Mouse (Mus musculus): ENCODE measurements around the gene Ift81.
"Not testable (repeated sequence)": the region's sequence is repeated elsewhere in the genome, so short reads cannot be mapped to it uniquely, and the experiment has no call there.

Gene Ift81

DNA sequence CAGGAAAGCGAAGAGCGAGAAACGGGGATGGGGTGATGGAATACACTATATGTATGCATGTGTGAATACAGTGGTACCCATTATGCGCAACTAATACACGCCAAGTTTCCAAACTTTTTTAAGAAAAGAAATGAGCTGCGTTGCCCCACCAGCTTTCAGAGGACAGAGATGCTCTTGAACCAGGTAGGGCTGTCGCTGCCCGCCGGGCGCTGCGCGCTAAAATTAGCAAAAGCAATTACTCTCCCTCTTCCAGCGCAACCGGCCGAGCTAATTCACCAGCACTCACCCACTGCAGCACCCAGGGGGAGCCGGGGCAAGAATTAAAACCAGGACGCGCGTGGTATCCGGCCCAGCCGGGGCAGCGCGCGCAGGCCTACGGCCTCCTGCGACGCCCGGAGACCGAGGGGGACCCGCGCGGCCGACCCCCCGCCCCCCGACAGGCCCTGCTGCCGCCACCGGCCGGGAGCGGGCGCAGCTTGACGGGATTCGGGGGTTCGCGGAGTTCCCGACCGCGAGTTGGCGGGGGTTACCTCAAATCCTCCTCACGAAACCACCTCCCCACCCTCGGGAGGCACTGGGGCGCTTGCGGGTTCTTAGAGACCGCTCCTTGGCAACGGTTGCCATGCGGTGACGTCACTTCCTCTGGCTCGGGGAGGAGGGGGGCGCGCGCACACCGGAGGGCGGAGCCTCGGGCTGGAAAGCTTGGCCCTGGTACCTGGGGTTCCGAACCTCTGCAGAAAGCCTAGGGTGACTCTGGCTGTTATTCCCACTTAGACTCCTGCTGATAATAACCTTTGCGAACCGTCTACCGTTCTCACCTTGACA is at the start of gene Ift81:
Gene Ift81 (minus strand): TSS at position 611 of the 825 bp plus-strand sequence.
- peak; percentile 92 to 93 for DNase-seq (ENCODE audit: low spot score in 2 of 2)

- no peak for DNase-seq (ENCODE audit: low spot score in 2 of 2)
Observed at GRCm38 (mm10) chr5:122662501-122662900, 48.2 kb upstream of the Ift81 start.

DNA sequence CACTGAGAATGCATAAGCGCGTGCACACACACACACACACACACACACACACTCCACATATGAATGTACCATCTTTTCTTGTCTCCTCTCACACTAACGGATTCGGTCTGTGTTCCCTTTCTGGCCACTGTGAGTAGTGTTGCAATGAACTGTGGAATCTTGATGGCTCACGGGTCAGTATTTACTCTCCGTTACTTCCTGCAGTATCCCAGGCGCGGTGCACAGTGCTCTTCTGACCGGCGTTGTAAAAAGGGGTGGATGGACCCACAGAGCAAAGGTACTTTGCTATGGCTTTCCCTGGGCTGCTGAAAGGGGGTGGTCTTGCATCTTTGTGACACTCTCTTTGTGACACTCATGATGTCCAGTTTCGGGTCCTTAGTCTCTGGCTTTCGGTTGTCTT is 42.5 kb upstream of the Ift81 start:
- DNase-seq (ENCODE audit: low spot score in 2 of 2) = no peak

- DNase-seq (ENCODE audit: low spot score in 2 of 2) = no peak
Observed at GRCm38 (mm10) chr5:122654268-122654573, 39.9 kb upstream of the Ift81 start.

DNA sequence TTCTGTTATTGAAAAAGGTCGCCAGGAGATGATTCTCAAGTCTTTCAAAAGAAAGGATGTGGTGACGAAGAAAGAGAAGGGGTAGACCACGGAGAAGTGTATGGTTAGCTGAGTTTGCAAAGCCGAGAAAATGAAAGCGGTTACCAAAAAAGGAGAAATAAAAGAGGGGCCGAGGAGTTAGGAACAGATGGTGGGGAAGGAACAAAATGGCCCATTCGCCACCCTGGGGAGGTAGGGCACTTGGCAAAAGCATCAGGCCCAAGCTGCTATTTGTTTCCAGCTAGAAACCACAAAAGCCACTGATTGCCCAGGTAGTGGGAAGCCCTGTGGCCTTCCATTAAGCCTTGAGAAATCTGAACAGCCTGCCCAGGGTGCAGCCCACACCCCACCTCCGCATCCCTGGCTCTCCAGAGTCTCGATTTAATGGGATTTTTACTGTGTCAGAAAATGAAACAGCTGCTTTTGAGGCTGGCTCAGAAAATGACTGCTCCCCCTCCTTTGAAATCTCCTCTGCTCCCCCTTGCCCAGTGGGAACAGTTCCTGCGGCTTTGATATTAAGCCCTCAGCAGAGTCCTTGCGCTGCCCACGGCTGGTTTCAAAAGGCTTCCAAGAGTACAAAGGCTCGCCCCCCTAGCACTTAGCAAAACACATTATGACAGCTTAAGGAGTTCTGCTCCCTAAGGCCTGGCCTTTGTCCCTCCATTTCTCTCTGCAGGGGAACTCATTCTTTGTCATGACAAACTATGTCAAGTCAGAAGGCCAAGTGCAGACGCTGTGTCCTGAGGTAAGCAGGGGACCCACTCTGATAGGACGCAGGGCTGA is 39.3 kb upstream of the Ift81 start:
- no peak for DNase-seq (ENCODE audit: low spot score in 2 of 2)

DNA sequence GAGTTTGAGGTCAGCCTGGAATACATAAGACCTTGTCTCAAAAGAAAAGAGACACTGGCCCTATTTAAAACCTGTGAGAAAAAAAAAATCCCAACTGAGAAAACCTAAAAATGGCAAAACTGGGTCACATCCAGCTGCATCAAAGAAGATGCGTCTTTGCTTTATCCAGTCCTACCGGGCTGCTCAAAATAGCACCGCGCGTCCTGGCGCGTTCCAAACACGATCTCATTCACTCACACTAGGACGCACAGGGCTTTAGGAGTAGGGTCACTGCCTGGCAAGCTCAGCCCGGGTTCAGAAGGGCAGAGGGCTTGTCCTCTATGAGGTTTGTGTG is 38.8 kb upstream of the Ift81 start:
- no peak for DNase-seq (ENCODE audit: low spot score in 2 of 2)

DNA sequence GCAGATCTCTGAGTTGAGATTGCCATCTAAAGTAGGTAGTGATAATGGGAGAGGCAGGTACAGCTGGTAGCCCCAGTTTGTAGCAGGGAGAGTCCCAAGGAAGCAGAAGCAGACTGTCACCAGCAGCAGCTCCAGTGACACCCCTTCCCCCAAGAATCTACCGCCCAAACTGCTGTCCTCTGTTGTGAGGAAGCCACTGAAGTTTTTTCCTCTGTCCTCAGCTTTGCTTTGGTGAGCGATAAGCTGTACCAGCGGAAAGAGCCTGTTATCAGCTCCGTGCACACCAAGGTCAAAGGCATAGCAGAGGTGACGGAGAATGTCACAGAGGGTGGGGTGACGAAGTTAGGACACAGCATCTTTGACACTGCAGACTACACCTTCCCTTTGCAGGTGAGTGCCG is 38.2 kb upstream of the Ift81 start:
- DNase-seq (ENCODE audit: low spot score in 2 of 2) = no peak

DNA sequence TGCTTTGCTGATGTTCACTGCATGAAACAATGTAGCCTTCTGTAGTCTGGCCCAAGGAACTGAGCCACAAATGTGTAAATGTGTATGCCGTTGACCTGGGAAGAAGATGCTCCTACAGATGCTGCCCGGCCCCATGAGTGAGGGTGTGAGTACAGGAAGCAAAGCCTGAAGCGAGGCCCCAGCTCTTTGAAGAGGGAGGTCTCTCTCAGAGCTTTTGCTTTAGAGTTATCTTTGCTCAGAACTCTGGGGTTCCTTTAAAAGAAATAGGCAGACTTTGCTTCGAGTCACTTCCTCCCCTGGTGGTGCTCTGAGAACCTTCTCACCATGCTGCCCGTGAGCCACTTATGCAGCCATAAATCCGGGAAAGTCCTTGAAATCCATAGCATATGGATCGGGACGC is 35.8 kb upstream of the Ift81 start:
- DNase-seq (ENCODE audit: low spot score in 2 of 2) = no peak

- no peak for DNase-seq (ENCODE audit: low spot score in 2 of 2)
Observed at GRCm38 (mm10) chr5:122649264-122649663, 34.9 kb upstream of the Ift81 start.

- not testable (repeated sequence) for DNase-seq (ENCODE audit: low spot score in 2 of 2)
Observed at GRCm38 (mm10) chr5:122647952-122648374, 33.6 kb upstream of the Ift81 start.

DNA sequence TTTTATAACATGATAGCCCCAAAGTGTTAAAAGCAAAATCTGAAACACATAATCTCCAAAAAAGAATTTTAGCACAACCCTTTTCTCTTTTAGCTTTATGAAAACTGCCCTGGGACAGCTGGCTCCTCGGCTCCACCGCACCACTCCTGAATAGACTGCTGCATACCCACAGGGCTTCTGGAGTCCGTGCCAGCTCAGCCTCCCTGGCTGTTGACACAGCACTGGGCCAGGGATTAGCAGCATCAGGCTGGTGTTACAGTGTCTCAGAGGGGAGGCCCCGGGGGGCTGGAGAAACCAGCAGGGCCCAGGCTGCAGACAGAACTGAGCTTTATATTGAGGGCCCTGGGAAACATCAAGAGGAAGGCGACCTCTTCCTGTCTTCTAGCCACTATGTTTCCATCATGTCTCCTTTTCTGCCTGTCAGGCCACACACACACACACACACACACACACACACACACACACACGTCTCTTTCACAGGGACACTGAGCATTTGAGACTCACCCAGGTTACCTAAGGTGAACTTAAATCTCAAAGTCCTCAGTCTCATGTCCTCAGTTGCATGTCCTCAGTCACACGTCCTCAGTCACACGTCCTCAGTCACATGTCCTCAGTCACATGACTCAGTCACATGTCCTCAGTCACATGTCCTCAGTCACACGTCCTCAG is 33.1 kb upstream of the Ift81 start:
- no peak for DNase-seq (ENCODE audit: low spot score in 2 of 2)

GRCm38 (mm10) chr5:122646050-122646449 is 31.7 kb upstream of the Ift81 start:
- no peak for DNase-seq (ENCODE audit: low spot score in 2 of 2)

DNA sequence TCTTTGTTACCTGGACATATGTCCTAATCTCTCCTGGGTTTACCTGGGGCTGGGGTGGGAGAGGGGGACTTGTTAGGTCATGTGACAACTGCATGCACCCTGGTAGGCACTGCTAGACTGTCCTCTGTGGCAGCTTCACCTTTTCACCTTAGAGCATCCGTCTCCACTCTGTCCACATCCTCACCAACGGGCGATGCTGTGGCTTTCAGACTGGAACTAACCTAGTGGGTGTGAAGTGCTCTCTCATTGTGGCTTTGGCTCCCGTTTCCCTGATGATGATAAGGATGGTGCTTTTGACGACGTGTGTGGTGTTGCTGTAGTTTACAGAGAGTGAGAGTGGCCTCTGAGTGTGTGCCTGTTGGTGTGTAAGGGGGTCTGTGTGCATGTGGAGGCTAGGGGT is 31.0 kb upstream of the Ift81 start:
- DNase-seq (ENCODE audit: low spot score in 2 of 2) = no peak

- DNase-seq (ENCODE audit: low spot score in 2 of 2) = no peak
Observed at GRCm38 (mm10) chr5:122644111-122644607, 29.8 kb upstream of the Ift81 start.

DNA sequence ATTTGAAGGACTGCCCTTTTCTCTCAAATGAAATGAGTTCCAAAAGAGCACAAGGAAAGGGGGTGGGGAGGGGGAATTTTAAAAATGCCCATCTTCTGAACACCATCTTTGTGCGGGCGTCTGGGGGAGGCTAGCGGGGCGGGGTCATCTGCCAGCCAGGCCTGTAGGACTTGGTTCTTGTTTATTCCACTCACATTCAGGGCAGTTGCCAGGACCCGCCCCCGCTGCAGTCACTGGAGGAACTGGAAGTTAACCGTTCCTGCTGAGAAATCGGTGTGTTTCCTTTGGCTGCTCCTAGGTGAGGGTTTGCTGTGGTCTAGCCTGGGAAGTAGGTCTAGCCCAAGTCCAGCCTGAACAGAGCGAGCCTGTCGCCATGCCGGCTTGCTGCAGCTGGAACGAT is 29.4 kb upstream of the Ift81 start, which contains the start of gene P2rx7:
Gene P2rx7 (plus strand): TSS at position 211 of the 400 bp plus-strand sequence.
- DNase-seq (ENCODE audit: low spot score in 2 of 2) = no peak

- DNase-seq (ENCODE audit: low spot score in 2 of 2) = no peak
Observed at GRCm38 (mm10) chr5:122639986-122640385, 25.7 kb upstream of the Ift81 start.

DNA sequence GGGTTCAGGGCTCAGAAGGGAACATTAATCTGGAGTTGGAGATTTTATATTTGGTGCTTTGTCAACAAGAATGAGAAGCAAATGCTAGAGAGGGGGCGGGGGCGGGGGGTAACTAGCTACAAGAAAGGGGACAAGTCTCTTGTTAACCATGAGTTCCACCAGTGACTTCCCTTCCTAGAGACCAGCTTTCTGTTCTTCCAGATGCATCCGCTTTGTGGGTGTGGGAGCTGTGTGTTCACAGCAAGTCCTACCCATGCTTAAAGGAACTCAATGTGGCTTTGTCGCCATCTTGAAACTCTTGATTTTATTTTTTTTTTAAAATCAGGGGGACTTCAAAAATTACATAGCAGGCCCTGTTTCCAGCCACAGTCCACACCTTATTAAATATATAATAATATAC is 25.2 kb upstream of the Ift81 start:
- DNase-seq (ENCODE audit: low spot score in 2 of 2) = no peak

GRCm38 (mm10) chr5:122638296-122638695 is 24.0 kb upstream of the Ift81 start:
- DNase-seq (ENCODE audit: low spot score in 2 of 2) = no peak

GRCm38 (mm10) chr5:122636958-122637357 is 22.6 kb upstream of the Ift81 start:
- no peak for DNase-seq (ENCODE audit: low spot score in 2 of 2)

DNA sequence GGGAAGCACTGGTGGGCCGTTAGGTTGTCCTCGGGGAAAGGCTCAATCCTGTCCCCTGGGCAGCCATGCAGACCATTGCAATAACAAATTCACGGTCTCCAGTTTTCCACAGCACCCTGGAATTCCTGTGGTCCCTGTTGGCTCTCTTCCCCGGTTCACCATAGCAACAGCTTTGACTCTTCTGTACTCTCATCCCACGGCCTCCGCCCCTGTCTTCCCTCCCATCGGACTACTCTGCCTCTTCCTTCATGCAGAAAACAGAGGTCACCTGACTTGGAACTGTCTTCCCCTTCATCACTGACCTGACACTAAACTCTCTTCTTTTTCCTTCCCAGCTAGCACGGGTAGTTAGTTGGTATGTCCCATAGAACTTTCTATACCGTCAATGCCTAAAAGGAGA is 22.0 kb upstream of the Ift81 start:
- DNase-seq (ENCODE audit: low spot score in 2 of 2) = no peak

DNA sequence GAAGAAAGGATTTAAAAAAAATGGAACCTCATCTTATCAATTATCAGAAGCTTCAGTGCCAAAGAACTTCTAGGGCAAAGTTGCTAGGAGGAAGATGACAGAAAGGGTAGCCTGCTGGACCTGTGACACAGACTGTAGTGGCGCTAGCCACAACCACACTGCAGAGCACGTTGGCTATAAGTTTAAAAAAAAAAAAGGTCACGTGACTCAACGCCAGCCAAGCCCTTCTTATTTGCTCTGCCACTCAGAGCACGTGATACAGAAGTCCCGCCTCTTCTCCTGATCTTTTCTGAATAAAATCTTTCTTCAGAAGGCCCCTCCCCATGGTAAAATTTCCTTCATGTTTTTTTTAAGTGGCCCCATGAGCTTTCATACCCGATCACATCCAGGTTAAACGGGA is 20.9 kb upstream of the Ift81 start:
- no peak for DNase-seq (ENCODE audit: low spot score in 2 of 2)

GRCm38 (mm10) chr5:122627243-122627642 is 12.9 kb upstream of the Ift81 start:
- DNase-seq (ENCODE audit: low spot score in 2 of 2) = peak; percentile 87 to 90

All from frontal cortex, postnatal 25 days (tissue).